Mouse (Mus musculus) small intestine, adult 2 months (tissue): ENCODE measurements at regions not wholly inside any gene's neighbourhood (a gene's known extent, or its start where the extent isn't known, plus 50 kb on each side); places are given as distances from the start of the nearest gene placed in this dataset.

ENCODE experiments used
- CTCF ChIP-seq: fragments of 200-500 bp; IDR thresholded peaks from 2 replicates; pipeline ENCODE4 v1.5.1; 2012; ENCODE audit warnings: low read depth, mild to moderate bottlenecking, control low read depth, inconsistent platforms, low read length, moderate library complexity, mixed read lengths; ENCODE audit not compliant: insufficient replicate concordance, insufficient read length; ENCODE audit errors: extremely low read depth
- POLR2A ChIP-seq: fragments of 200-500 bp; IDR thresholded peaks from 2 replicates; pipeline ENCODE4 v1.6.1; 2012; ENCODE audit warnings: low read depth, mild to moderate bottlenecking, control low read depth, inconsistent platforms, low read length, moderate library complexity

GRCm38 (mm10) chr10:23010715-23011114, 190.7 kb upstream of the Tcf21 start:
- TF ChIP-seq CTCF (no peak), POLR2A (no peak)
